Mouse (Mus musculus): ENCODE results near the gene Mettl21e. TPM values are rescaled to one million over a fixed set of nuclear protein-coding genes. Genes with fewer than 3 reads are reported as not detected.
A peak's percentile ranks its signal among the peaks of the same experiment; 100 is the strongest.

Gene Mettl21e
- polyA plus RNA-seq, 1 experiment from 2014 or later, result 0.08 TPM

DNA sequence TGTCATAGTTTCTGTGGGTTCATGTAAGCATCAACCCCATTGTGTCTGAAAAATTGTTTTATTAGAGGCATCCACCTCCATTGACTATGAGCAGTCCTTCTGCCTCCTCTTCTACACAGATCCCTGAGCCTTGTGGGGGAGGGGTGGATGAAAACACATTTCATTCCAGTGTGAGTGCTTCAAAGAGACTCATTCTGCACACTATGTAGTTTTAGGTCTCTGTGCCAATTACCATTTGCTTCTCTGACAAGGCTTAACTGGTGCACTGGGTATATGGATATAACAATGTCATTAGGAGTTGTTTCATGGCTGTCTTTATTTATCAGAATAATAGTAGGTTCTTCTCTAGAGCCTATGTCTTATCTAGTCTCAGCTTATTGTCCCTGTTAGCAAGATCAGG is 32.4 kb downstream of the Mettl21e start:
- Histone ChIP-seq H3K9ac (no peak overlapping the region), H3K36me3 (ENCODE audit: poor library complexity, severe bottlenecking) (peaks cover 14% of the 10 kb centered on the region), H3K4me2 (no peak overlapping the region), H3K4me3 (no peak overlapping the region), H3K27me3 (no peaks in the 10 kb centered on the region), H3K4me1 (no peaks in the 10 kb centered on the region), H3K27ac (no peak overlapping the region), H3K9me3 (replicated peaks) (no peaks in the 10 kb centered on the region)
- ATAC-seq, result no peak

GRCm38 (mm10) chr1:44178086-44178485 is 40.7 kb downstream of the Mettl21e start:
- Histone ChIP-seq H3K9me3 (replicated peaks) (no peaks in the 10 kb centered on the region), H3K4me1 (no peaks in the 10 kb centered on the region), H3K27me3 (no peaks in the 10 kb centered on the region), H3K27ac (no peak overlapping the region), H3K36me3 (ENCODE audit: poor library complexity, severe bottlenecking) (peaks cover 83% of the 10 kb centered on the region), H3K9ac (no peak overlapping the region), H3K4me3 (no peak overlapping the region), H3K4me2 (no peak overlapping the region)
- 94% methylated on average over 5 of the region's 5 CpGs for WGBS
- no peak for ATAC-seq

- WGBS, result 92% methylated on average over 8 of the region's 8 CpGs
Measured at GRCm38 (mm10) chr1:44173903-44174302, 44.9 kb downstream of the Mettl21e start.

GRCm38 (mm10) chr1:44172656-44173055 is 46.1 kb downstream of the Mettl21e start:
- ATAC-seq, result no peak
- no peak overlapping the region for H3K9ac ChIP-seq
- H3K36me3 ChIP-seq (ENCODE audit: poor library complexity, severe bottlenecking), result peaks cover 87% of the 10 kb centered on the region
- no peak overlapping the region for H3K4me3 ChIP-seq
- H3K9me3 ChIP-seq (replicated peaks), result peaks cover 4% of the 10 kb centered on the region; the same call in 1 of the 2 replicates
- 98% methylated on average over 4 of the region's 4 CpGs for WGBS
- H3K27me3 ChIP-seq, result no peaks in the 10 kb centered on the region
- no peak overlapping the region for H3K27ac ChIP-seq
- H3K4me1 ChIP-seq, result no peaks in the 10 kb centered on the region
- H3K4me2 ChIP-seq, result no peak overlapping the region

More at GRCm38 (mm10) chr1:44173903-44174302, 44.9 kb downstream of the Mettl21e start:
- Histone ChIP-seq H3K9me3 (replicated peaks) (peaks cover 4% of the 10 kb centered on the region; the same call in 1 of the 2 replicates), H3K36me3 (ENCODE audit: poor library complexity, severe bottlenecking) (peaks cover 87% of the 10 kb centered on the region), H3K4me2 (no peak overlapping the region), H3K27me3 (no peaks in the 10 kb centered on the region), H3K4me3 (no peak overlapping the region), H3K27ac (no peak overlapping the region), H3K9ac (no peak overlapping the region), H3K4me1 (no peaks in the 10 kb centered on the region)
- no peak for ATAC-seq

DNA sequence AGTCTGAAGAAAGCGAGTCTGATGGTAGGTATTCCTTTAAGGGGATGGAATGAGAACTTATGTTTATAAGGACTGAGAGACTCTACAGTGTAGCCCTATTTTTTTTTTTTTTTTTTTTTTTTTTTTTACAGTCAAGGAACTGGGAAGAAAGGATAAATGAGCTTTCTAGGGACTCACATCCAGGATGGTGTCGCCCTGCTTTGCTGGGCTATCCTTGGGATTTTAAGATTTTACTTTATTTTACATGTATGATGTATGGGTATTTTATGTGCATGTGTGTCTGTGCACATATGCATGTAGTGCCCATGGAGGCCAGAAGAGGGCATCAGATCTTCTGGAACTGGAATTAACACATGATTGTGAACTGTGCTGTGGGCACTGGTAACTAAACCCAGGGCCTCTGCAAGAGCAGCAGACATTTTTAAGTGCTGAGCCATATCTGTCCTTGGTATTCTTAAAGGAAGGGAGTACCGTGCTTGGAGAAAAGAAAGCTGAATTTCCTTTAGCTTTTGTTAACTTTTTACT is 50.8 kb downstream of the Mettl21e start:
- Histone ChIP-seq H3K27ac (no peak overlapping the region), H3K36me3 (ENCODE audit: poor library complexity, severe bottlenecking) (peaks cover 85% of the 10 kb centered on the region), H3K4me2 (no peak overlapping the region), H3K4me3 (no peak overlapping the region), H3K4me1 (no peaks in the 10 kb centered on the region), H3K9me3 (replicated peaks) (peaks cover 4% of the 10 kb centered on the region; the same call in 1 of the 2 replicates), H3K9ac (no peak overlapping the region), H3K27me3 (no peaks in the 10 kb centered on the region)
- 98% methylated on average over 3 of the region's 3 CpGs for WGBS
- ATAC-seq, result no peak

GRCm38 (mm10) chr1:44162389-44162788 is 56.4 kb downstream of the Mettl21e start:
- H3K36me3 ChIP-seq (ENCODE audit: poor library complexity, severe bottlenecking), result peaks cover 90% of the 10 kb centered on the region
- whole genome bisulfite sequencing, result 96% methylated on average over 5 of the region's 5 CpGs
- H3K4me1 ChIP-seq, result no peaks in the 10 kb centered on the region
- H3K9ac ChIP-seq, result no peak overlapping the region
- no peak overlapping the region for H3K4me3 ChIP-seq
- no peak for ATAC-seq
- H3K9me3 ChIP-seq (replicated peaks), result no peaks in the 10 kb centered on the region
- H3K4me2 ChIP-seq, result no peak overlapping the region
- H3K27ac ChIP-seq, result no peak overlapping the region
- no peaks in the 10 kb centered on the region for H3K27me3 ChIP-seq

DNA sequence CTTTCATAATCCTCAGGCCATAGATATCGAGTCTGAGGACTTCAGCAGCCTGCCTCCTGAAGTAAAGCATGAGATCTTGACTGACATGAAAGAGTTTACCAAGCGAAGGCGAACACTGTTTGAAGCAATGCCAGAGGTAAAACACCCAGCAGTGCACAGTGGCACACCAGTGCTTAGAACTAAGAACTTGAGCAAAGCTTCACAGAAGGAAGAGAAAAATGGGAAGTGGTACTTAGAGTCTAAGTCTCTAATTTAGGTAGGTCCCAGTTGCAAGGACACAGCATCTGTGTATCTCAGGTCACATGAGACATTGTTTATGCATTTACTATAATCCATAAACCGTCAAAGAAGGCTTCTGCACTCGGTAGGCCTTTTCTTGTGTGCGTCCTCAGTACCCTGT is 56.9 kb downstream of the Mettl21e start:
- no peaks in the 10 kb centered on the region for H3K9me3 ChIP-seq (replicated peaks)
- H3K27me3 ChIP-seq, result no peaks in the 10 kb centered on the region
- no peak overlapping the region for H3K9ac ChIP-seq
- H3K4me1 ChIP-seq, result no peaks in the 10 kb centered on the region
- peaks cover 88% of the 10 kb centered on the region for H3K36me3 ChIP-seq (ENCODE audit: poor library complexity, severe bottlenecking)
- ATAC-seq, result no peak
- no peak overlapping the region for H3K4me2 ChIP-seq
- H3K4me3 ChIP-seq, result no peak overlapping the region
- H3K27ac ChIP-seq, result no peak overlapping the region
- 96% methylated on average over 6 of the region's 6 CpGs for WGBS

GRCm38 (mm10) chr1:44158317-44158716 is 60.4 kb downstream of the Mettl21e start:
- H3K4me2 ChIP-seq, result no peak overlapping the region
- no peaks in the 10 kb centered on the region for H3K27me3 ChIP-seq
- no peak overlapping the region for H3K27ac ChIP-seq
- H3K4me1 ChIP-seq, result no peaks in the 10 kb centered on the region
- H3K9me3 ChIP-seq (replicated peaks), result no peaks in the 10 kb centered on the region
- no peak overlapping the region for H3K9ac ChIP-seq
- peaks cover 58% of the 10 kb centered on the region for H3K36me3 ChIP-seq (ENCODE audit: poor library complexity, severe bottlenecking)
- WGBS, result 92% methylated on average over 6 of the region's 6 CpGs
- no peak for ATAC-seq
- H3K4me3 ChIP-seq, result no peak overlapping the region

DNA sequence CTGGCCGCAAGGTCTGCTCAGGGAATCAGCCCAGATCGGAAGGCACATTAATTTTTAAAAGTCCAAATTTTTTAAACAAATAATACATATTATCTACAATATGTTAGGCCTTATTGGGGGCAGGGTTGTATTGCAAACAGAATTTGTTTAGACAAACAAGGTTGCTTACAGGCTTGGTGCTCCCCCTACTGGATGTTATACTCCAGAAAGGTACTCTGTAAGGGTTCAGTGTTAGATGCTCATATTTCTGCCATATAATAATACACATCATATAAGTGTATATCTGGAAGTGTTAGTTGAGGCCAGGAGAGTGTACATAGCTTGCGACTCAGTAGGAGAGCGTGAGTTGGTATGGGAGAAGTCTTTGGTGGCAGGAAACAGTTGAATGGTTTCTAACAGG is 63.5 kb downstream of the Mettl21e start:
- H3K27ac ChIP-seq, result no peak overlapping the region
- WGBS, result 93% methylated on average over 4 of the region's 4 CpGs
- ATAC-seq, result 0 out of 2 replicates have a peak, but pooled peaks have one; percentile 33

More for the DNA sequence above, 63.5 kb downstream of the Mettl21e start:
- no peaks in the 10 kb centered on the region for H3K27me3 ChIP-seq
- no peaks in the 10 kb centered on the region for H3K9me3 ChIP-seq (replicated peaks)
- peaks cover 31% of the 10 kb centered on the region for H3K36me3 ChIP-seq (ENCODE audit: poor library complexity, severe bottlenecking)
- no peaks in the 10 kb centered on the region for H3K4me1 ChIP-seq
- H3K9ac ChIP-seq, result no peak overlapping the region
- no peak overlapping the region for H3K4me3 ChIP-seq
- H3K4me2 ChIP-seq, result no peak overlapping the region

Other genes starting within 250 kb of the Mettl21e start
- gene Mettl21c, start 198.9 kb downstream of the Mettl21e start, polyA plus RNA-seq (2015; fragmentation: Nextera tagmentation; extraction: Ambion mirVana), result 0.79 and 1.5 TPM in 2 replicates
- gene Gm8251, start 157.0 kb downstream of the Mettl21e start, polyA plus RNA-seq (2015; fragmentation: Nextera tagmentation; extraction: Ambion mirVana), result 0.12 and 0.29 TPM in 2 replicates
- 108 and 113 TPM in 2 replicates for gene Tex30, start 116.5 kb downstream of the Mettl21e start, polyA plus RNA-seq (2015; fragmentation: Nextera tagmentation; extraction: Ambion mirVana)
- gene Kdelc1, start 100.2 kb downstream of the Mettl21e start, polyA plus RNA-seq (2015; fragmentation: Nextera tagmentation; extraction: Ambion mirVana), result 40.5 and 40.8 TPM in 2 replicates
- 29.5 and 30.1 TPM in 2 replicates for gene Bivm, start 100.0 kb downstream of the Mettl21e start, polyA plus RNA-seq (2015; fragmentation: Nextera tagmentation; extraction: Ambion mirVana)
- gene Ercc5, start 71.2 kb downstream of the Mettl21e start, polyA plus RNA-seq (2015; fragmentation: Nextera tagmentation; extraction: Ambion mirVana), result 36.8 and 37.7 TPM in 2 replicates